Mouse (Mus musculus): Measurements from ENCODE around the gene Ppp1r1b.

Gene Ppp1r1b

DNA sequence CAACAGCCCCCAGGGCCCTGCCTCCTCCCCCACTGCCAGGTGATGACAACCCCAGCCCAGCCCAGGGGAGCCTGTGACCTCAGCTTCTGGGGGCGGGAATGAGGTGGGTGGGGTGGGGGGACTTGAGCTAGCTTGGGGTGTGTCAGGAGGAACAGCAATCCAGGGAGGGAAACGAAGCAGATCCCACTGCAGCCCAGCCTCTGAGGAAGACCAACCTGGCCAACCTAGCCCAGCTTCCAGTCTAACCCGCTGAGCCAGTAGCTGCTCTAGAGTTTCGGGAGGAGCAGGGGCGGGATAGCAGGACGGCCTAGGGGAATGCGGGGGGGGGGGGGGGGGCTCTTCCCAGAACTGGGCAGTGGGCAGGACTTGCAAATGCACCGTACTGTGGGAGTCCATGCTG is 43.8 kb downstream of the Ppp1r1b start:
- in situ Hi-C loops (cut with MboI, MseI), result no loop called here

DNA sequence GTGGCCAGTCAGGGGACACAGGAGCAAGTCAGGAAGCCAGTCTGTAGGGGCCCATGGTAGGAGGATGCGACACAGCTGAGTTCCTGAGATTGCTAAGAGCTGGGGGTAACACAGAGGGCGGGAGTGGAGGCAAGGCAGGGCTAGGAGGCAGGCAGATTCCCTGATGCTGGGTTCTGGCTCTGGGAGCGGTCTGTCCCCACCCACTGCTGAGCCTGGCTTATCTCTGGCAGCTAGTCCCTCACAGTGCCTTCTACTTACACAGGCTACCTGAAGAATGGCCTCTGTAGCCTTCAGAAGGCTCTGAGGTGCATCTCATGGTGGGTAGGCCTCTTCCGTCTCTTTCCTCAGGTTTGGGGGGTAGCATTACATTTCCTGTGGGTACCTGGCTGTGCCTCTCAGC is 44.4 kb downstream of the Ppp1r1b start:
- in situ Hi-C loops (cut with MboI, MseI), result no loop called here

DNA sequence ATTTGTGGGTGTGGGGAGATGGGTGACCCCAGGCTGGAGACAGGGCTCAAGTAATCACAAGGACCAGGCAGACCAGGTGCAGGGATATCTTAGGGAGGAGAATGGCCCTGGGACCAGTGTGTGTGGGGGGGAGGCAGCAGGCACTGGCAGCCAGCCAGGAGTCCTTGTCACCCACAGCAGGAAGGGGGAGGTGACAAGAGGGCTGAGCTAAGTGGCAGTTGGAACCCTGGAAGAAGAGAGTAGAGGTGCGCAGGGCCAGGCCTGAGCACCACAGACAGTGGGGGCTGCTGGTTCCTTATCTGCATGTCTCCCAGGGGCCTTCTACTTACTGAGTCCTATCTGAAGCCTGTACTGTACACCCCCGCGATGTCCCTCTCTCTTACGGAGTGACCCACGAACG is 45.1 kb downstream of the Ppp1r1b start:
- in situ Hi-C loops (cut with MboI, MseI), result no loop called here

DNA sequence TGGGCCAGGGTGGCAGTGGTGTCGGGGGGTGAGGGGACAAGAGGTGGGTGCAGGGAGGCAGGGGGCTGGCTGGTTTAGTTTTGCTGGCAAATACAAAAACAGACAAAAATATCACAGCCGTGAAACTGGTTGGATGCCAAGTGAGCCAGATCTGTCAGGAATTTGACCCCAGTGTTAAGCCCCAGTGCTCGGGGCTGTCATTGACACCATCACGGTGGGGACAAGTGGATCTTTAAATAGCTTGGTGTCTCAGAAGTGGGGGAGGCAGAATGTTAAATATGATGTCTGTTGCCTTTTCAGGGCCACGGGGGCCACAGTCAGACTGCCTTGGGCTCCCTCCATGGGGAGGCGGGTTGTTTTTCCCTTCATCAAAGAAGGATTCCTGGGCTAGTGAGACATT is 46.1 kb downstream of the Ppp1r1b start:
- in situ Hi-C loops (cut with MboI, MseI), result no loop called here

DNA sequence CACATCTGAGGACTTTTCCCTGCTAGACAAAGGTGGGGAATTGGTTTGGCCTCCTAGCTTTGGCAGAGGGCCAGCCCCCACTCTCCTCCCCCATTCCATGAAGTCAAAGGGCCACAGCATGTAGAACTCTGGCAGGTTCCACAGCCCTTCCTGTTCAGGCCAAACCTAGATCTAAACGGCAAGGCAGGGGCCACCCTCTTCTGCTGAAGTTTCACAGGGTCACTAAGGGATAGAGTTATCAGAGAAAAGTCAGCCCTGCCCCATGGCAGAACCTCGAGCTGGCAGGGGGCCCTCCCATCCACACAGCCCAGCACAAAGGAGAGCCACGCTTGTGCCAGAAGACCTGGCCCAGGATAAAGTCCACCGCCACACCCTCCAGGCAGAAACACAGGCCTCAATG is 46.8 kb downstream of the Ppp1r1b start:
- in situ Hi-C loops (cut with MboI, MseI), result no loop called here

- in situ Hi-C loops (cut with MboI, MseI), result no loop called here
Measured at GRCm38 (mm10) chr11:98397946-98398345, 49.7 kb downstream of the Ppp1r1b start.

- in situ Hi-C loops (cut with MboI, MseI), result no loop called here
Measured at GRCm38 (mm10) chr11:98400161-98400726, 52.0 kb downstream of the Ppp1r1b start, which contains the start of gene Pgap3. TSS of gene Pgap3 (minus strand) at chr11:98400490.

GRCm38 (mm10) chr11:98400816-98401215 is 52.6 kb downstream of the Ppp1r1b start:
- in situ Hi-C loops (cut with MboI, MseI), result no loop called here

- in situ Hi-C loops (cut with MboI, MseI), result no loop called here
Measured at GRCm38 (mm10) chr11:98406621-98407020, 58.4 kb downstream of the Ppp1r1b start.
